Mouse (Mus musculus): ENCODE data around the gene Uchl4.
"Not testable (repeated sequence)": the region's sequence is repeated elsewhere in the genome, so short reads cannot be mapped to it uniquely, and the experiment has no call there.

Gene Uchl4

GRCm38 (mm10) chr9:64231171-64231570 is 3.8 kb upstream of the Uchl4 start:
- DNase-seq (ENCODE audit: low read depth) = no peak

DNA sequence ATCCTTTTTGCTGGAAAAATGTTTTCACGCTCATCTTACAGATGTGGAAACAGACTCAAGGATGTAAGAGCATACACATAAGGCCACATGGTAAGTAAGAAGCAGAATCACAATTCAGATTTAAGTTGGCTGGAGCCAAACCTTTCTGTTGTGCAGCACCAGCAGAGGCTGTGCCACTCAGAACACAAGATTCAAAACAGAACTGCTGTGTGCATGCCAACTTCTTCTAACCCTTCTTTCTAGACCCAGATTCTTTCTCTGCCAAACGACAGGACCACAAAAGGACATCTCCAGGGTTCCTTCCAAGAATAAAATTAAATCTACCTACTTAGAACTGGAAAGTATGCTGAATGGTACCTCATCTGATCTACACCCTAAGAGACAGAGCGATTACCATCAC is 3.3 kb upstream of the Uchl4 start:
- no peak for DNase-seq (ENCODE audit: low read depth)

DNA sequence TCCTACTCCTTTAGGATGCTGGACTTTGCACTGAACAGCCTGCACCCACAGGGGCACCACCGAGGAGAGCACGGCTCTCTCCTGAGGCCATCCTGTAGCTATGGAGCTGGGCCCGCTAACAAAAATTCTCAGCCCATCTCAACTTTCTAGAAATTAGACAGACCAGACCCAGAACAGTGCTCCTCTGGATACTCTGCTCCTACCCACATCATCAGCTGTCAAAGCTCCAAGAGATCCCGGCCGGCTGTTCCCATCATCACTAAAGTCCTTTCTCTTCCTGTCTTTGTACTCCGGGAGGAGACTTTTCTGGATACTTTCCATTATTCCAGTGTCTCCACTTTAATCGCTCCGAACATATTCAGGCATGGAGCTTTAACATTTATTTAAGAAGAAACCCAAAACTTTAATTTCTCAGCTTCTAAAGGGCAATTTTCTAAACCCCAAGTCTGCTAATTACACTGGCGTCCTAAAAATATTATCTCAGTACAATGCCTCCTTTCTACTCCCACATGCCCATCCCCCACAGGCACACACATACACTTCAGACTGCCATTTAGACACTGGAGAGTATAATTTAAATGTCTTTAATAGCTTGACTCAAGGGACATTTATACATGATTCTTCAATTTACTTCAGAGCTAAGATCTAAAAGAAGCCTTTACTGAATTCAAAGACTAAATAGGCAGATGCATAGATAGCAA is 2.6 kb upstream of the Uchl4 start:
- no peak for DNase-seq (ENCODE audit: low read depth)

- no peak for DNase-seq (ENCODE audit: low read depth)
These were observed 1.3 kb upstream of the Uchl4 start for GRCm38 (mm10) chr9:64233656-64234055.

GRCm38 (mm10) chr9:64236056-64236455 is 1.1 kb downstream of the Uchl4 start:
- no peak for DNase-seq (ENCODE audit: low read depth)

- DNase-seq (ENCODE audit: low read depth) = no peak
These were observed 5.1 kb downstream of the Uchl4 start for GRCm38 (mm10) chr9:64240116-64240515.

GRCm38 (mm10) chr9:64240681-64241080 is 5.7 kb downstream of the Uchl4 start:
- DNase-seq (ENCODE audit: low read depth) = no peak

GRCm38 (mm10) chr9:64242381-64242831 is 7.4 kb downstream of the Uchl4 start:
- DNase-seq (ENCODE audit: low read depth) = no peak

GRCm38 (mm10) chr9:64249371-64249770 is 14.4 kb downstream of the Uchl4 start:
- no peak for DNase-seq (ENCODE audit: low read depth)

DNA sequence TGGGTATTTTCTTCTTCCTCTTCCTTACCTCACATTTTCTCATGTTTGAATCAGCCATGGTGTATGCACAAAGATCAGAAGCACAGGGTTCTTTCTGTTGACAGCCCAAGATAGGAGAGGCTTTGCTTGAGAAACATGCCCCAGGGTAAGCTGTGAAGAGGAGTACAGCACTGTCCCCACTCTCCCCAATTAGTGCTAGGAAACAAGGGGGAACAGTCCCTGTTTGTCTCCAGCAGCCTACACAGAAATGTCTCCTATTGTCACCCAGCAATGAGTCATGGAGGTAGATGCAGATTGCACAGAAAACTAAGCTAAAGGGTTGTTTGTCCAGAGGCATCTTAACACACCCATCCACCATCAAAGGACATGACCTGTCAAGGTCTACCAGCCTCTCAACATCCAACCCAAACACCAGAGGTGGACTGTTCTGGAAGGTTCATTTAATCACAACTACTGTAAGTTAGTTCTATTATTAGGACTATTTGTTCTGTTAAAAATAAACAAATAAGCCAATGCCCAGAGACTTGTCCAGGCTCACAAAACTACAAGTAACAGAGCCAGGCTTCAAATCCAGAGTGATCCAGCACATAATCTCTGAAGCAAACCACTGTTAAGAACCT is 15.2 kb downstream of the Uchl4 start:
- DNase-seq (ENCODE audit: low read depth) = no peak

DNA sequence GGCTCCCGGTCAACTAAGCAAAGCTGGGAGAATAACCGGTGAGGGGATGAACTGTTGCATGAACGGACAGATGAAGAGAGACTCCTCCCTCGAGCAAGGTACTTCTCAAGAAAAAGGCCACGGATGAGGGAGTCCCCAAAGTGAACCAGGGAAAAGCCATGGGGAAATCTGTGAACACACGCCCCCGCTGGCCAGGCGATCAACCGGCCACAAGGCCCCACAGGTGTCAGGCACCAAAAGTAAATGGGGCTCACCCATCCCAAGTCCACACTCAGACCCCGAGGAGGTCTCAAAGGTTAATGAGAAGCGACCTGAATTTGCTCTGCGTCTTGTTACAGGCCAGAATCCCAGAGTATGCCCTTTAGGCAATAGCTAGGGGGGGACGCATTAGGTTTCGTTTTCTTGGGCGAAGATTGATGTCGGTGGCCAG is 17.6 kb downstream of the Uchl4 start:
- no peak for DNase-seq (ENCODE audit: low read depth)

- peak; percentile 96 for DNase-seq (ENCODE audit: low read depth)
These were observed 18.3 kb downstream of the Uchl4 start, which contains the start of gene Map2k1 for GRCm38 (mm10) chr9:64253021-64253904. Map2k1 (minus strand) TSS chr9:64253631.

DNA sequence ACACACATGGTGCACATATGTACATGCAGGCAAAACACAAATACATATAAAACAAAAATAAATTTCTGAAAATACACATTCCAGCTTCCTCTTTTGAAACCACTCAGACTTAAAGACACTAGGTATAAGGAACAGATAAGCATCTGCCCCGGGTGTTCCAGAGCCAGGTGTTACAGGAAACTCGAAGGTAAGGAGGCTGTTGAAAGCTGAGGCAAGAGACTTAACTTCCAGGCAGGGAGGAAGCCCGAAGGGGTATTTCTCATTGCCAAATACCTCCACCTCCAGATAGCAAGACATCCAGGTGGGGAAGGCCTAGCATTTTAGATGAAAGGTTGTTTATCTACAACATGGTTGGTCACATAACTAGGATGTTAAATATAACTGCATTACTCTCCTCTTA is 20.4 kb downstream of the Uchl4 start:
- no peak for DNase-seq (ENCODE audit: low read depth)

DNA sequence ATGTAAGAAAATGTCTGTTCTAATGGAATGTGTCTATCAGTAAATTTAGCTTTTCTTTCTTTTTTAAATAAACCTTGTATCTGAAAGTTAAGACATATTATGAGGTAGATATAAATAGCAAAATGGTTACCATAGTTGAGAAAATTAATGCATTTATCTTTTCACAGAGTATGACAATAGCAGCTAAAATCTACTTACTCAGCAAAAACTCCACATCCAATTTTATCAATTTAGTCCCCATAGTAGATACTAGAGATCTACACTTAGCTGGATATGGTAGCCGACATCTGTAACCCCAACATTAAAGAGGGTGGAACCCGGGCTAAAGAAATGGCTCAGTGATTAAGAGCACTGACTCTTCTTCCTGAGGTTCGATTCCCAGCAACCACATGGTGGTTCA is 21.2 kb downstream of the Uchl4 start:
- DNase-seq (ENCODE audit: low read depth) = no peak

GRCm38 (mm10) chr9:64259906-64260305 is 24.9 kb downstream of the Uchl4 start:
- DNase-seq (ENCODE audit: low read depth) = no peak

DNA sequence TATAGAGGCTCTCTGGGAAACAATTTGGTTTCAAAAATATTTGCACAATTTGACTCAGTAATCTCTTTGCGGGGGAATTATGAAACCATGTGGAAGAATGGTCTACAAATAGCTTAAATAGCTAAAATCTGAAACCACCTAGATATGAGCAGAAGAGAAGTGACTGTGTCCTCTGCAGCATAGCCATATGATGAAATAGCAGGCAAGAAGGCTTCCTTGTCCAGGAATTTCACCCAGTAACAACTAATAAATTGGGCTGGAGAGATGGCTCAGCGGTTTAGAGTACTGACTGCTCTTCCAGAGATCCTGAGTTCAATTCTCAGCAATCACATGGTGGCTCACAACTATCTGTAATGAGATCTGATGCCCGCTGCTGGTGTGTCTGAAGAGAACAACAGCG is 26.0 kb downstream of the Uchl4 start:
- no peak for DNase-seq (ENCODE audit: low read depth)

- no peak for DNase-seq (ENCODE audit: low read depth)
These were observed 29.8 kb downstream of the Uchl4 start for GRCm38 (mm10) chr9:64264813-64265212.

DNA sequence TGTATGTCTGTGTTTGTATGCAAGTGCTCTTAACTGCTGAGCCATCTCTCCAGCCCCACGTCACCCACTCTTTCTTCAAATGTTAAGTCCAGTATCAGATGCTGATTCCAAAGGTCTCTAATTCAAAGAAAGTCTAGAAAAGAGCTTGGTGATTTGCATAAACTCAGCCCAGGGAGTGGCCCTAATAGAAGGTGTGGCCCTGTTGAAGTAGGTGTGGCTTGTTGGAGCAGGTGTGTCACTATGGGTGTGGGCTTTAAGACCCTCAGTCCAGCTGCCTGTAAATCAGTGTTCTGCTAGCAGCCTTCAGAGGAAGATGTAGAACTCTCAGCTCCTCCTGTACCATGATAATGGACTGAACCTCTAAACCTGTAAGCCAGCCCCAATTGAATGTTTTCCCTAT is 32.2 kb downstream of the Uchl4 start:
- DNase-seq (ENCODE audit: low read depth) = no peak

GRCm38 (mm10) chr9:64268196-64268595 is 33.2 kb downstream of the Uchl4 start:
- no peak for DNase-seq (ENCODE audit: low read depth)

DNA sequence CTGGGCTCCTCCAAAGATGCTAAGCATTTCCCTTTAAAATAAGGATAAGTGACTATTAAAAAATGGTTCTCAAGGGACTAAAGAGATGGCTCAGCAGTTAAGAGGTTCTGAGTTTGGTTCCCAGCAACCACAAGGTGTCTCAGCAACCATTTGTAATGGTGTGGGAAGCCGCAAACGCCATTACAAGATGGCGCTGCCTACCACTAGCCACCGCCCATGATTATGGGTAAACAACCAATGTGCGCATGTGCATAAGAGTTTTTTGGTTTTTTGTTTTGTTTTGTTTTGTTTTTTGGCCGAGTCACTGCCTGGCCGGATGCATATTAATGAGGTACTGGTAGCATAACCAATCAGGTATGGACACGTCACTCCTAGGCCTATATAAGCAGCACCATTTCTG is 33.8 kb downstream of the Uchl4 start:
- not testable (repeated sequence) for DNase-seq (ENCODE audit: low read depth)

GRCm38 (mm10) chr9:64271249-64271648 is 36.2 kb downstream of the Uchl4 start:
- DNase-seq (ENCODE audit: low read depth) = no peak

- no peak for DNase-seq (ENCODE audit: low read depth)
These were observed 37.6 kb downstream of the Uchl4 start for GRCm38 (mm10) chr9:64272611-64273010.

DNA sequence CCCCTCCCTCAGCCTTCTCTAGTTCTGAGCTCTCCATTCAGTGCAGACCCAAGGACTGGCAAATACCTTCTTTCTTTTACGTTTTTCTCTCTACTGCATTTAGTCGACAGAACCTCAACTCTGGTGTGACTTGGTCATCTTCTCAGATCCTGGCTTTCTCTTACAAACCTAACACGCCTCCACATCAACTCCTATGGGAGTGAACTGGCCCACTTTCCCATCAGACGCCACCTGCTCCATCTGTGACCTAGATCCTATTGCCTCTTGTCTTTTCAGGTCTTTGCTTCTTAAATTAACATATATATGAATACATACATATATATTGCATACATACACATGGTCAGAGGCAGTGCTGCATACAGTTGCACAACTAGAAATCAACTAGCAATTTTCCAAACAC is 38.8 kb downstream of the Uchl4 start:
- DNase-seq (ENCODE audit: low read depth) = no peak

Data from fibroblast of lung, adult 2 months (primary cell).